Mouse (Mus musculus): Measurements from ENCODE around the gene Trpm8.

GRCm38 (mm10) chr1:88408340-88408739 lies 130.9 kb downstream of the Trpm8 start:
- TF ChIP-seq POLR2A (IDR thresholded peaks at IDR 0.05; ENCODE audit: low read depth, low read length) (no peak), CTCF (IDR thresholded peaks at IDR 0.05; ENCODE audit: extremely low read depth, insufficient read length, insufficient replicate concordance, low read depth, low read length) (no peak)
